11 mouse cellular contexts compared by ENCODE assay signal in genomic region chr15:79390434-79390833, GRCm38 (mm10). TPM values are rescaled to one million over a fixed set of nuclear protein-coding genes. Genes with fewer than 3 reads are reported as not detected.
DNase-seq lines count a peak whose midpoint lies in the region; ATAC-seq and TF ChIP-seq lines count a peak whose summit lies in the region.
"Had no signal": no experiment of that assay in that cellular context is flagged by ENCODE, and none has a peak within 500 bp of the region (broad histone marks: within the 10 kb centered on the region; RNA-seq: fewer than 3 reads in every experiment).

No protein-coding gene starts in this region.

- no peaks in the 10 kb centered on the region for H3K27me3 ChIP-seq in embryonic facial prominence, embryonic 12.5 days
- H3K27me3 ChIP-seq in embryonic facial prominence, embryonic 10.5 days (replicated peaks; ENCODE audit: low read depth, poor library complexity, severe bottlenecking) = 0 out of 2 replicates have a peak, but pooled peaks cover 4% of the 10 kb centered on the region
- H3K27me3 ChIP-seq in intestine, postnatal 0 days (replicated peaks; ENCODE audit: control insufficient read depth, insufficient read depth, low read length) = no peaks in the 10 kb centered on the region
- H3K27me3 ChIP-seq in thymus, adult 2 months (ENCODE audit: control insufficient read depth, insufficient read depth, low read length) = no peaks in the 10 kb centered on the region
- H3K27me3 ChIP-seq: embryonic facial prominence, embryonic 13.5 days; limb, embryonic 12.5 days; neural tube, embryonic 13.5 days had no signal

- 0 out of 2 replicates have a peak, but pooled peaks have one; percentile 18 for ATAC-seq in embryonic facial prominence, embryonic 12.5 days (ENCODE audit: insufficient number of reproducible peaks, insufficient read depth, low FRiP score, low TSS enrichment)
- peak; percentile 84 for ATAC-seq in intestine, postnatal 0 days

- no peak overlapping the region for H3K4me2 ChIP-seq in embryonic facial prominence, embryonic 12.5 days (replicated peaks)
- H3K4me2 ChIP-seq in intestine, postnatal 0 days (replicated peaks; ENCODE audit: low read depth) = no peak overlapping the region
- H3K4me2 ChIP-seq: embryonic facial prominence, embryonic 13.5 days; limb, embryonic 12.5 days; neural tube, embryonic 13.5 days had no signal

- peaks cover 45% of the 10 kb centered on the region for H3K4me1 ChIP-seq in embryonic facial prominence, embryonic 12.5 days
- H3K4me1 ChIP-seq in embryonic facial prominence, embryonic 10.5 days = peaks cover 55% of the 10 kb centered on the region
- H3K4me1 ChIP-seq in intestine, postnatal 0 days (replicated peaks; ENCODE audit: control insufficient read depth, insufficient read depth, low read length) = peaks cover 39% of the 10 kb centered on the region
- H3K4me1 ChIP-seq in thymus, adult 2 months (replicated peaks; ENCODE audit: control insufficient read depth, insufficient read depth, low read length) = peaks cover 15% of the 10 kb centered on the region

- 0 out of 2 replicates have a peak, but pooled peaks cover 4% of the 10 kb centered on the region for H3K36me3 ChIP-seq in embryonic facial prominence, embryonic 12.5 days
- H3K36me3 ChIP-seq in embryonic facial prominence, embryonic 10.5 days (replicated peaks) = peaks cover 8% of the 10 kb centered on the region; the same call in 1 of the 2 replicates
- H3K36me3 ChIP-seq in intestine, postnatal 0 days (ENCODE audit: control insufficient read depth, insufficient read depth) = no peaks in the 10 kb centered on the region; the same call in 1 of the 2 replicates
- H3K36me3 ChIP-seq in thymus, adult 2 months (ENCODE audit: control insufficient read depth, insufficient read depth, low read length) = no peaks in the 10 kb centered on the region
- H3K36me3 ChIP-seq: neural tube, embryonic 13.5 days had no signal

- 80% methylated on average over 6 of the region's 6 CpGs for WGBS in embryonic facial prominence, embryonic 12.5 days
- WGBS in embryonic facial prominence, embryonic 10.5 days = 87% methylated on average over 6 of the region's 6 CpGs
- WGBS in intestine, postnatal 0 days = 44% methylated on average over 6 of the region's 6 CpGs
- 93% methylated on average over 6 of the region's 6 CpGs for WGBS in thymus, adult 2 months

- no peak overlapping the region for H3K4me3 ChIP-seq in embryonic facial prominence, embryonic 12.5 days
- H3K4me3 ChIP-seq in embryonic facial prominence, embryonic 10.5 days = no peak overlapping the region
- no peak overlapping the region for H3K4me3 ChIP-seq in intestine, postnatal 0 days (ENCODE audit: low read depth, low read length)
- H3K4me3 ChIP-seq in thymus, adult 2 months (ENCODE audit: control insufficient read depth, insufficient read depth, low read length) = no peak overlapping the region
- H3K4me3 ChIP-seq: embryonic facial prominence, embryonic 13.5 days; limb, embryonic 12.5 days; neural tube, embryonic 13.5 days had no signal

- no peak overlapping the region for H3K27ac ChIP-seq in embryonic facial prominence, embryonic 12.5 days
- no peak overlapping the region for H3K27ac ChIP-seq in embryonic facial prominence, embryonic 10.5 days (replicated peaks)
- H3K27ac ChIP-seq in intestine, postnatal 0 days (ENCODE audit: low read depth, low read length) = peak overlapping the region; percentile 82
- H3K27ac ChIP-seq in thymus, adult 2 months (ENCODE audit: control insufficient read depth, insufficient read depth, low read length) = no peak overlapping the region
- H3K27ac ChIP-seq: embryonic facial prominence, embryonic 13.5 days; limb, embryonic 12.5 days; neural tube, embryonic 13.5 days had no signal

- H3K9me3 ChIP-seq in embryonic facial prominence, embryonic 12.5 days = no peaks in the 10 kb centered on the region
- H3K9me3 ChIP-seq in embryonic facial prominence, embryonic 10.5 days = no peaks in the 10 kb centered on the region
- no peaks in the 10 kb centered on the region for H3K9me3 ChIP-seq in intestine, postnatal 0 days (ENCODE audit: control insufficient read depth)
- H3K9me3 ChIP-seq: embryonic facial prominence, embryonic 13.5 days; limb, embryonic 12.5 days; neural tube, embryonic 13.5 days had no signal

- no peak for TF ChIP-seq CTCF in intestine, postnatal 0 days (IDR thresholded peaks at IDR 0.05; ENCODE audit: low read depth)
- no peak for TF ChIP-seq CTCF in thymus, adult 2 months (IDR thresholded peaks at IDR 0.05; ENCODE audit: borderline replicate concordance, control insufficient read depth, extremely low read depth, insufficient read depth, low read length, poor library complexity)

- H3K9ac ChIP-seq in embryonic facial prominence, embryonic 12.5 days = no peak overlapping the region
- no peak overlapping the region for H3K9ac ChIP-seq in intestine, postnatal 0 days (ENCODE audit: low read depth, low read length)
- H3K9ac ChIP-seq: embryonic facial prominence, embryonic 13.5 days; limb, embryonic 12.5 days; neural tube, embryonic 13.5 days had no signal

- no peak for TF ChIP-seq POLR2A in thymus, adult 2 months (IDR thresholded peaks at IDR 0.05; ENCODE audit: control insufficient read depth, extremely low read depth, insufficient read depth, low read length, poor library complexity)

- DNase-seq in embryonic facial prominence, embryonic 10.5 days (ENCODE audit: low spot score) = no peak
- peak; percentile 86 to 91 for DNase-seq in adrenal gland, adult (ENCODE audit: inconsistent age in 2 of 2, low spot score in 1 of 2)
- DNase-seq in lung, postnatal 36 days = peak; percentile 90
- no peak for DNase-seq in spleen, postnatal 14 days (ENCODE audit: low spot score in 2 of 2)
- no peak for DNase-seq in thymus, adult 2 months
- no peak for DNase-seq in cerebellum, adult 9-11 months

RNA-seq across cellular contexts. Expression of gene Tmem184b, which starts 12.9 kb away (rescaled TPM):
- 61.7 and 63.1 TPM in 2 replicates for polyA plus RNA-seq in embryonic facial prominence, embryonic 12.5 days (2016; fragmentation: Nextera tagmentation; extraction: Ambion mirVana)
- 57.7 and 58.9 TPM in 2 replicates for polyA plus RNA-seq in embryonic facial prominence, embryonic 10.5 days (2016; fragmentation: Nextera tagmentation; extraction: Ambion mirVana)
- polyA plus RNA-seq in intestine, postnatal 0 days (2015; fragmentation: Nextera tagmentation; extraction: Ambion mirVana) = 32.7 and 34.1 TPM in 2 replicates
- polyA plus RNA-seq in thymus, adult 2 months (2012; rRNA removed) = 225 and 303 TPM in 2 replicates

RNA-seq across cellular contexts. Expression of gene Maff, which starts 44.0 kb away (rescaled TPM):
- polyA plus RNA-seq in embryonic facial prominence, embryonic 12.5 days (2016; fragmentation: Nextera tagmentation; extraction: Ambion mirVana) = 1.8 and 1.9 TPM in 2 replicates
- polyA plus RNA-seq in embryonic facial prominence, embryonic 10.5 days (2016; fragmentation: Nextera tagmentation; extraction: Ambion mirVana) = 1.2 and 1.8 TPM in 2 replicates
- 6.6 and 8.8 TPM in 2 replicates for polyA plus RNA-seq in intestine, postnatal 0 days (2015; fragmentation: Nextera tagmentation; extraction: Ambion mirVana)
- 7.4 and 8.1 TPM in 2 replicates for polyA plus RNA-seq in thymus, adult 2 months (2012; rRNA removed)

Comparison
In these comparisons a context has a peak if more than half of its experiments do, and no peak if none do; other contexts are left out.
1. DNase-seq: peak in adrenal gland, adult (2 of 2) and lung, postnatal 36 days (single experiment); none in embryonic facial prominence, embryonic 10.5 days (single experiment), spleen, postnatal 14 days (0 of 2), thymus, adult 2 months (single experiment) and cerebellum, adult 9-11 months (single experiment).